Mouse (Mus musculus): Measurements from ENCODE around the gene Irf3. TPM values are rescaled to one million over a fixed set of nuclear protein-coding genes. Genes with fewer than 3 reads are reported as not detected.

The Irf3 gene
- total RNA-seq, 1 experiment from 2014 or later: 95.1 TPM

DNA sequence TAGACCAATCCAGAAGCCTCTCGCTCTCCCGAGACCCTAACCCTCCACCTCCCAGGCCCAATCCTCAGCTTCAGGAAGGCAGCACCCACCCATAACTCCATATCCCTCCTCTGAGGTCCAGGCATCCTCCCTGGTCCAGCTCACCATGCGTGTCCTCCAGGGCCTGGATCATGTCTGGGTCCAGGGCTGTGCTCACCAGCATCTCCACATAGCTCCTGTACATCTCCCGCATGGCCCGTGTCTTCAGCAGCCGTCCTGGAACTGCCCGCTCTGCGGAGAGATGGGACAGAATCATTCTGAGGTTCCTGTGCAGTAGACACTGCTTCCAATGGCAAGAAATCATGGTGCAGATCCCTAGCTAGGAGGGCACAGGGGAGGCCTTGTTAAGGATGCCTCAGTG is 33.4 kb downstream of the Irf3 start:
- DNase-seq: no peak

DNA sequence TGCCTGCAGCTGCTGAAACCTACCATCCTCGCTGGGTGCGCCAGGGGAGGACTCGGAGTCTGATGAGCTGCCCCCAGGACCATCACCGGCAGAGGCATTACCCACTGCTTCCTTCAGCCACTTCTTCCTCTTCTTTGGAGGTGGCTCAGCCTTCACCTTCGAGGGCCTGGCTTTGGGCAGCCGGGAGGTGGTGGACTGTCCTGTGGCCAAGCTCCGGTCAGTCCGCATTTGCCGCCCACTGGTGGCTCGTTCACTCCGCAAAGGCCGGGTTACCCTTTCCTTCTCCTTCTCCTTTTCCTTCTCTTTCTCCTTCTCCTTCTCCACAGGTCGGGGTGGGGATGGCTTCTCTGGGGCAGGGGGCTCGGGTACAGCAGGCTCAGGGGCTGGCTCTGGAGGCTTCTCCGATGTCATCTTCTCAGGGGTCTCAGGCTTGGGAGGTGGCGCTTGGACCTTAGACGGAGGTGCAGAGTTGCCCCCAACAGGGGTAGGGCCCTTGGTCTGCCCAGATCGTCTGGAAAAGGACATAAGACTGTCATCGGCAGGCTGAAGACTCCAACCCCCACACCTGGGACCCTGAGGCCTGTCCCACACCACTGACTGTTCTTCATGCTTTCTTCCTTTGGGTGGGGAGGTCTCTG is 36.4 kb downstream of the Irf3 start:
- no peak for DNase-seq

DNA sequence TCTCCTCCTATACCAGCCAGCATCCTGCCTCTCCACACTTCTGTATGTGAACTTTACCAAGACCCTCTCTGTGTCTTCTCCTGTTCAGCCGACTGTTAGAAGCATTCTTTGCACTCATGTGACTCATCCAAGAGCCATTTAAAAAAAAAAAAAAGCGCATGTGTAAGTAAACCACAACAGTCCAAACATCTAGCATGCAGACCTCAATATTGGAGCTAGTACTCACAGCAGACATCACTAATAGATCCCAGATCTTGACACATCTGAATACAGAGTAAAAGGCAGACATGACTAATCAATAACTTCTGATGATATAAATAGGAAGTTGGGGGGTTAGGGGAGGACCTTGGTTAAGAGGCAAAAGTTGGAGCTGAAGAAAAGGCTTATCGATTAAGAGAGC is 38.2 kb downstream of the Irf3 start:
- no peak for DNase-seq

DNA sequence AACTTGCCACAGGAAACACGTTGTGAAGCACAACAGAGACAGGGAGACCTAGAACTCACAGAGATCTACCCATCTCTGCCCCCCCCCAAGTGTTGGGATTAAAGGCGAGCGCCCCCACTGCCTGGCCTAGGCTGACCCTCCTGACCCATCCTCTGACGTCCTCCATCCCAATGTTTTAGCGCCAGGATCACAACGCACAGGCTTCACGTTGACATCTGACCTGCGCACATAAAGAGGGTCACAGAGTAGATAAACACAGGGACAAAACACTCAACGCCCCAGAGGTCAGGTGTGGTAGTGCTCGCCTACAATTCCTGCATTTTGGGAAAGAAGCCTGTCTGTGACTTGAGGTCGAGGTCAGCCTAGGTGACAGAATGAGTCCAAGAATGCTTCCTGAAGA is 39.3 kb downstream of the Irf3 start:
- no peak for DNase-seq

DNA sequence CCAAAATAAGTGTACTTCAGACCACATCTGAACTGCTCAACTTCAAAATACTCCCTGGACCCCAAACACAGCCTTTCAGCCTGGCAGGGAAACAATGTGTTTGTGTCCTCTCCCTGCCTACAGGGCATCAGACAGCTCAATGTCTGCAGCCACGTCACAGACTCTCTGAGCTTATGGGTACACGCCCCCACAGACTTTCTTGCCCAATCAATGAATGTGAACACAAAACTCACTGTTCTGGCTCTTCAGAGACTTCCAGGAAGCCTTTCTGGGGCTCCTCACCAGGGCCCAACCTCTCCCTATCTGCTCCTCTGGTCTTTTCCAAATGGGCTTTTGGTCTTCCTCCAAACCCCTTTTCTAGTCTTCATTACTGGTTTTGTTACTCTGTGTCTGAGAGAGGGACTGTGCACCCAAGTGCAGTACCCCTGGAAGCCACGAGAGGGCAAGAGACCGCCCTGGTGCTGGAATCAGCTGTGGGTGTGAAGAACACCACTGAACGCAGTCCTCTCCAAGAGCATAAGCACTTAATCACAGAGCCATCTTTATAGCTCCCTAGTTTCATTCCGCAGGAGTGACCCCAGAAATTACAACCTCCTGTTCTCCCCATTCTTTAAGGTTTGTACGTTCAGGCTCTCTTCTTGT is 40.4 kb downstream of the Irf3 start:
- DNase-seq: peak; percentile 85

DNA sequence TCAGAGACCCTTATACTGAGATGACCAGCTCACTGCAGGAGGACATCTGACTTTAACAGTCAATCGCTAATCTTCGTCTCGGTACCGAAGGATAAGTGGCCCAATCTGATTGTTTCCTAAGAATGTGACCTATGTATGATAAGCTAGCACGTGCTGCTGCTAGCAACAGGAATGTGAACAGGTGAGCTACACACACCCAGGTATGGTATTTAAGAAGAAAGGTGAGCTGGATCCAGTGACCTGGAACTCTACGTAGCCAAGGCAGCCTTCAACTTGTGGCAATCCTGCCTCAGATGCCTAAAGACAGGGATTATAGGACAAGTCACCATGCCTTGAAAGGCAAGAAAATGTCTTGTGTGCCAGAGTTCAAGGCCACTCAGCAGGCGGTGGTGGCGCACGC is 41.0 kb downstream of the Irf3 start:
- no peak for DNase-seq

DNA sequence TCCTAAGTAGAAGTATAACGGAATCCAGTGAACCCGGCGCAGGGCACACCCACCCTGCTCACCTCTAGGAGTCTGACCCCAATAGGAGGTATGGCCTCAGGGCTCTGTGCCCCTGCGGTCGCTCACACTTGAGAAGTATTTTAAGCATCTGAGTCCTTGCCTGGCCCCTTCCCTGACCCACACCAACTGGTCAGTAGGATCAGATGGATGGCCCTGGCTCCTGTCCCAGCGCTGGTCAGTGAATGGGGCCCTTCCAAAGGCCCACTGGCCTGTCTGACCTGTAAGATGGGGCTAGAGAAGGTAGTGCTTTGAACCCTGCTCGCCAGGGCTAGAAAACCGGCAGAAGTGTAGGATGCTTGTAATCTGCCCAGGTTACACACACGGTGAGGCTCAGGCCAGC is 43.4 kb downstream of the Irf3 start:
- DNase-seq: no peak

DNA sequence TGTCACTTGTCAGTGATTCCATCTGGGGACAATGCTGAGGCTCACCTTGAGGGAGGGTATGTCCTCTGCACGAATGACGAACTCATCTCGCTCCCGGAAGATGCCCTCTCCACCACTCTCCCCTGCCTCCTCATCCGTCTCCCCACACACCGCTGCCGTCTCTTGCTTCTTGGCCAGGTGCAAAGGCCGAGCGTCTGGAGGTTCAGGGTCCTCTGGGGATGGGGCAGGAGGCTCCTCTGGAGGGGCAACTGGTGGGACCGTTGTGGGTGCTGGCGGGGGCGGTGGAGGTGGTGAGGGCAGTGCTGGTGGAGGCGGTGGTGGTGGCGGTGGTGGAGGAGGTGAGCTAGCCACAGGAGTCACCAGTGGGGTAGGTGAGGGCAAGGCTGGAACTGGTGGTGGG is 45.9 kb downstream of the Irf3 start:
- DNase-seq: no peak

DNA sequence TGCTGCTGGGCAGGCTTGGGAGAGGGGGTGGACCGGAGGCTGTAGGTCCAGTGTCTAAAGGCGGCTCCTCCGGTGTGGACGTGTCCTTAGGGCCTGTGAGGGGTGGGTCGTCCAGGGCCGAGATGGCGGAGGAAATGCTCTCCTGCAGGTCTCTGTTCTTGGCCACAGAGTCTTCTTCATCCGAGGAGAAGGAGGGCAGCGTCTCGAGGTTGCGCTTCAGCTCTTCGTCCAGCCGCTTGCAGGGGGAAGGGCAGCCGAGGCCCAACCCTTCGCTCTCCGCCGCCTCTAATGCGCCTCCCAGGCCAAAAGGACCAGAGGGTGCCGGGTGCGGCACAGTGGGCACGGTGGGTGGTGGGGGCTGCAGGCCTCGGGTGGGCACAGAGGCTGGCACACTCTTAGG is 48.3 kb downstream of the Irf3 start:
- no peak for DNase-seq

DNA sequence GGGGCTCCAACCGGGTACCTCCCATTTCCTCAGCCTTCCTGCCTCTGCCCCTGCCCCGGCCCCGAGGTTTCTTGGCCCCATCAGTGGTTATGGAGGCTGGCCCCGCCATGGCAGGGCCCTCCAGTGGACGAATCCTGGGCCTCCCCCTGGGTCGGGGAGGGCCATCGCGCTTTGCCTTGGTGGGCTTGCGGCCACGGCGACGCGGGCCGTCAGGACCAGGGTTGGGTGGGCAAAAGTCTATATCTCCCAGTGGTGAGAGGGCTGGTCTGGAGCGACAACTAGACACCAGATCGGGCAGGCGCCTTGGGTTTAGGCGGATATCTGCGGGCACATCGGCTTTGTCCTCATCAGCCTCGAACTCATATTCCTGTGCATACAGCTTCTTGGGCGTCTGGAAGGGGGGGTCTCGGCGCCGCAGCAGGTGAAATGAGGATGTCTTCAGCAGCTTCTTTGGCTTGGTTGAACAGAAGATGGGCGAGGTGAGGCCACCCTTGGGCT is 49.5 kb downstream of the Irf3 start:
- DNase-seq: no peak

DNA sequence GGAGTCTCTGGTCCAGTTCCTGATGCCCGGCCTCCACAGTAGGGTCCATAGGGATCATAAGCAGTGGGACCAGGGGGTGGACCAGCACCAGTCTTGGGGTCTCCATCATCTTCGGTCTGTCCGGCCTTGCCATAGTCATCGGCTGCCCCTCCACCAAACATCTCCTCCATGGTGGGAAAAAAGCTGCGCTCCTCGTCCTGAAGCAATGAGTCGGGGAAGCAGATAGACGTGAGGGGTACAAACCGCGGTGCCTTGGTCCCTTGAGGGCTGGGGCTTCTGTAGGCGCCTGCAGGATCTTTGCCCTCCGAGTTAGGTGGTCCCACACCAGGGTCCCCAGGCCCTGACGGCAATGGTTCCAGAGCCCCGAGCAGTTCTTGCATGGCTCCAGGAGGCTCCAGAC is 50.0 kb downstream of the Irf3 start:
- DNase-seq: no peak

DNA sequence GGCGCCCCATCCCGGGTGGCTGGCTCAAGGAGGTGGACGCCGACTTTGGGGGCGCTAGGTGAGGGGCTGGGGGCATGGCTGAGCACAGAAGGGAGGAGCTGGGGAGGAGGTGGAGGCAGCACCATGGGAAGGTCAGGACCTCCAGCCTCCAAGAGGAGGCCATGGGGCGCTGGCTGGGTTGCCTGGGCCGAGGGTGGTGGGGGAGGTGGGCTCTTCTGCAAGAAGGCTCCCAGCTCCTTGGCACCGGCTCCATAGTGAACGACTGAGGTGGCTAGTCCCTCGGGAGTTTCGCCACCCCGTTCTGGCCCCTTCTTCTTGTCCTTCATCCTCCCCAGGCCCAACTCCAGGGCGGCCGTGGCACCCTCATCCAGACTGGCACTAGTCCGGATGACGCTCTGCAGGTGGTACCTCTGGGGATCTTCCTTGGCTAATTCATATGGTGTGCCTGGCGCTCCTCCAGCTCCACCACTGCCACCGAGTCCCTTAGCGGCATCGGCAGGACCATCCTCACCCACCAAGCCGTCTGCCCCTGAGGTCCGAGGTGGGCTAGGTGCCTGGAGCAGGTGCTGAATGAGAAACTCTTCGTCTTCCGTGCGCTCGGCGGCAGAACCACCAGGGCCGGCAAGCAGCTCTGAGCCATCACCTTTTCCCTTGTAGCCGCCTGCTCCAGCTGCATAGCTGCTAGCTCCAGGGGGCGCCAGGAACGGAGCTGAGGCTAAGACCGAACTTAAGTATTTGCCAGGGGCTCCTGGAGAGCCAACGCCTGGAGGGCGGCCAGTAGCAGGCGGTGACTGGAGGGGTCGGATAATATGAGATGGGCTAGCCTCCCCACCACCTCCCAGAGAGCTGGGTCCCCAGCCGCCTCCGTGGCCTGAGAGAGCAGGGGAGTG is 50.8 kb downstream of the Irf3 start:
- DNase-seq: no peak

DNA sequence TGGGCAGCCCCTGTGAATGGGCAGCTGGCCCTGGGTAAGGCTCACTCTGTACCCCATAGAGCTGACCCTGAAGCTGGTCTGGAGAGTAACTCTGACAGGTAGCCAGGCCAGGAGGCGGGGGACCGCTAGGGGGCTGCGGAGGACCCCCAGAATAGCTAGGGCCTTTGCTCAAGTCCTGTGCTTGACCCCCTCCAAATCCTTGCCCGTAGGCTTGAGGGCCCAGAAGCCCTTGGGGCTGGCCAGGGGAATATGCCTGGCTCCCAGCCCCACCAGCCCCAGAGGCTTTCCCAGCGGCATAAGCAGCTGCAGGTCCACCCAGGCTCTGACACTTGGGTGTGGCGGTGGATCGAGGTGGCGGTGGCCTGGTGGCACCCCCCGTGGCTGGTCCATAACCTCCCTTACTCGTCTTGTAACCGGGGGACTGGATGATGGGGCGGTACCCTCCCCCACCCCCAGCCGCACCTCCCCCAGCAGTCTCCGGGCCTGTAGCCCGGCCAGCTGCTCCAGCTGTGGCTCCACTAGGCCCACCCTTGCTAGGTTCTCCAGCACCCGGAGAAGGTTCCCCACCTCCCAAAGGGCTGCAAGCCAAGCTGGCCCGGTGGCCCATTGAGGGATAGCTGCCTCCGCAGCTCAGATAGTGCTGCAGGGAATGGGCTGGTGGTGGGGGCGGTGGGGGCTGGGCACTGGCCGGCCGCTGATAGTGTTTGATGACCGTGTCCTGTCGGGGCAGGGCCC is 51.6 kb downstream of the Irf3 start:
- DNase-seq: no peak

DNA sequence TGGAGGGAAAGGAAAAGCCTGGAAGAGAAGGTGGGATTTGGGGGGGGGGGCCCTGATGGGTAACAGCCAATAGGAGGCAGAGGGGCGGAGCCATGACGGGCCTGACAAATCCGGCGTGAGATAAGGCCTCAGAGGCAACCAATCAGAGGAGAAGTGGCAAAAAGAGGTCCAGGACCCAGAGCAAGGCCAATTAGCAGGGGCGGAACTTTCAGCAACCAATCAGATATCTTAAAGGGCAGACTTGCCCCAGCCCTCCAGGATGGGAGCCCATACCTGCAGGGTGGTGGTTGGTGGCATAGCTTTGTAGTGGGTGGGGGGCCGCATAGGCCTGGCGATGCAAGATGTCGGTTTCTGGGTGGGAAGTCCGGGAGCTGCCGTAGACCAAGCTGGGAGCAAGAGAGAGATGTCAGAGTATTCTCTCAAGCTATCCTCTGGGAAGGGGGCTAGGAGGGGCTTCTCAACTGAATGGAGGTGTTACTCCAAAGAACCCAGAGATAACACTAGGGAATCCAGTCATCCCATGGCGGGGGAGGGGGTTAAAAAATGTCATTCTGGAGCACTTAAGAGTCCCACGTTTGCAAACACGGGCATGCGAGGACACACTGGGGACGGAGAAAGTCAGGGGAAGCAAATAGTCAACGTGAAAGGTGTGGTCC is 53.6 kb downstream of the Irf3 start:
- DNase-seq: peak; percentile 91

DNA sequence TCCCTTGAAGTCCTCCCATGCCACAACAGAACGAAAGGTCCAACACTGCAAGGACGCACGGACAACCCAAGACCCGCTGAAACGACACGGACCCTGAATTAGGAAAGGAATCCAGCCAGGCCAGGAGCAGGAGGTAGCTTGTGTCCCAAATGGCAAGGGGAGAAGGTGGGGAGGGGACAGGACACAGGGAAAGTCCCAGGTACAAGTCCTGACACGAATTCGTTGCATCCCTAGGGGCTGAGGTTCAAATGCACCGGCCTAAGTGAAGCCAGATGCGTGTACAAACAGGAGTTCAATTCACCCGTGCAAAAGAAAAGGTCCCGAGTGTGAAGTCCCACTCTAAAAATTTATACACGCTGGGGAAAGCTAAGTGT is 54.1 kb downstream of the Irf3 start:
- DNase-seq: no peak

Small RNA genes within 50 kb of the gene (microRNA-seq; reads per million reads assigned to microRNA genes)
- 0.85 to 2.3 reads per million in 2 experiments for gene Mir7054

Other genes with a start within 250 kb of the Irf3 start
- 34.3 and 52.4 TPM in 2 replicates for gene Vrk3, start 249.2 kb upstream of the Irf3 start, total RNA-seq (2021)
- 0.79 and 1.3 TPM in 2 replicates for gene Zfp473, start 246.6 kb upstream of the Irf3 start, total RNA-seq (2021)
- gene Nup62, start 181.6 kb upstream of the Irf3 start, total RNA-seq (2021): 45.7 and 59.1 TPM in 2 replicates
- gene Il4i1, start 181.3 kb upstream of the Irf3 start, total RNA-seq (2021): 2.0 and 13.8 TPM in 2 replicates
- gene Atf5, start 181.0 kb upstream of the Irf3 start, total RNA-seq (2021): 147 and 165 TPM in 2 replicates
- gene Akt1s1, start 148.7 kb upstream of the Irf3 start, total RNA-seq (2021): 90.6 and 104 TPM in 2 replicates
- gene Tbc1d17, start 148.6 kb upstream of the Irf3 start, total RNA-seq (2021): 58.8 and 66.1 TPM in 2 replicates
- 35.2 and 45.1 TPM in 2 replicates for gene Pnkp, start 140.5 kb upstream of the Irf3 start, total RNA-seq (2021)
- gene Ptov1, start 127.9 kb upstream of the Irf3 start, total RNA-seq (2021): 239 and 241 TPM in 2 replicates
- gene Med25, start 104.9 kb upstream of the Irf3 start, total RNA-seq (2021): 75.3 and 87.2 TPM in 2 replicates
- gene Fuz, start 101.6 kb upstream of the Irf3 start, total RNA-seq (2021): 23.5 and 24.8 TPM in 2 replicates
- 81.2 and 83.2 TPM in 2 replicates for gene Ap2a1, start 68.2 kb upstream of the Irf3 start, total RNA-seq (2021)
- not detected in 2 replicates for gene Tsks, start 54.4 kb upstream of the Irf3 start, total RNA-seq (2021)
- gene Cpt1c, start 22.8 kb upstream of the Irf3 start, total RNA-seq (2021): 9.6 and 12.4 TPM in 2 replicates
- 224 and 250 TPM in 2 replicates for gene Prmt1, start 11.1 kb upstream of the Irf3 start, total RNA-seq (2021)
- 16.1 and 16.6 TPM in 2 replicates for gene Bcl2l12, start 1.1 kb downstream of the Irf3 start, total RNA-seq (2021)
- gene Scaf1, start 18.7 kb downstream of the Irf3 start, total RNA-seq (2021): 76.3 and 77.2 TPM in 2 replicates
- gene Rras, start 20.3 kb downstream of the Irf3 start, total RNA-seq (2021): 60.3 and 63.4 TPM in 2 replicates
- gene Prr12, start 55.2 kb downstream of the Irf3 start, total RNA-seq (2021): 42.6 and 44.6 TPM in 2 replicates
- 41.6 and 47.5 TPM in 2 replicates for gene Nosip, start 64.8 kb downstream of the Irf3 start, total RNA-seq (2021)
- 16.0 and 16.3 TPM in 2 replicates for gene Prrg2, start 65.0 kb downstream of the Irf3 start, total RNA-seq (2021)
- 38.2 and 39.1 TPM in 2 replicates for gene Rcn3, start 94.6 kb downstream of the Irf3 start, total RNA-seq (2021)
- 138 and 152 TPM in 2 replicates for gene Fcgrt, start 106.2 kb downstream of the Irf3 start, total RNA-seq (2021)
- gene Rps11, start 126.8 kb downstream of the Irf3 start, total RNA-seq (2021): 1,189 and 1,386 TPM in 2 replicates
- 1,693 and 2,079 TPM in 2 replicates for gene Rpl13a, start 131.1 kb downstream of the Irf3 start, total RNA-seq (2021)
- not detected in 2 replicates for gene Gm45713, start 138.6 kb downstream of the Irf3 start, total RNA-seq (2021)
- gene Flt3l, start 138.8 kb downstream of the Irf3 start, total RNA-seq (2021): 13.3 and 25.0 TPM in 2 replicates
- gene Pih1d1, start 156.7 kb downstream of the Irf3 start, total RNA-seq (2021): 55.6 and 58.5 TPM in 2 replicates
- 59.8 and 59.9 TPM in 2 replicates for gene Aldh16a1, start 156.9 kb downstream of the Irf3 start, total RNA-seq (2021)
- 0.22 and 0.79 TPM in 2 replicates for gene Slc17a7, start 166.3 kb downstream of the Irf3 start, total RNA-seq (2021)
- gene Gfy, start 181.9 kb downstream of the Irf3 start, total RNA-seq (2021): not detected in 2 replicates
- gene Pth2, start 183.3 kb downstream of the Irf3 start, total RNA-seq (2021): not detected in 2 replicates
- 0.22 and 0.23 TPM in 2 replicates for gene Ccdc155, start 207.2 kb downstream of the Irf3 start, total RNA-seq (2021)
- gene Dkkl1, start 214.5 kb downstream of the Irf3 start, total RNA-seq (2021): 0.98 TPM in 1 of 2 replicates, not detected in the other
- gene Tead2, start 218.1 kb downstream of the Irf3 start, total RNA-seq (2021): 17.8 and 19.2 TPM in 2 replicates
- gene Cd37, start 241.5 kb downstream of the Irf3 start, total RNA-seq (2021): 7.3 and 40.7 TPM in 2 replicates
- not detected in 2 replicates for gene Slc6a16, start 243.4 kb downstream of the Irf3 start, total RNA-seq (2021)

Data from adrenal gland, postnatal 14 days (tissue).